Mouse (Mus musculus): ENCODE measurements around the gene Rhov.

GRCm38 (mm10) chr2:119240819-119241186, 30.3 kb downstream of the Rhov start:
- no peak for TF ChIP-seq CTCF (conservative IDR thresholded peaks at IDR 0.05; ENCODE audit: insufficient read depth, insufficient read length, low read depth, low read length)
- no peak for TF ChIP-seq POLR2A (IDR thresholded peaks at IDR 0.05; ENCODE audit: low read depth, low read length)

Data from kidney, adult 2 months (tissue).